Mouse (Mus musculus) brain, embryonic 18.5 days (tissue): Measurements from ENCODE around the gene Ap1ar.

Experiments used
- DNase-seq: peaks from one replicate; pipeline ENCODE4 v3.0.0-alpha.2; 2012; ENCODE audit warnings: low read depth, low spot score

Gene Ap1ar

DNA sequence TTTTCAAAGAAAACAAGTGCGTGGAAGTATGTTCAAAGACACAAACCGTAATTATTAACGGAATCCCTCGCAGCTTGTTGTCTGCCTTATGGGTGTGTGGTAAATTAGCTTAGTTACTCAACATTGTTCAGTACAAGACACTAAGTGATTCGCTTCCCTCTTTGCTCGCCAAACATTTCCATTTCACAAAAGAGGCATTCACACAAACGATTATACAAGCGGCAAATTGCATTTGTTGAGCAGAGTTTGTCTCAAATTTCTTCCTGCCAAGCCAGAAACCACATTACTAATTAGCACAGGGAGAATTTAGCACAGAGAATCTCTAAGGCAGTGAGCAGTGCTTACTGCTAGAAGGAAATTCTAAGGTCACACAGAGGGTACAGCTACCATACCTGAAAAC, 4.6 kb upstream of the Ap1ar start:
- no peak for DNase-seq

DNA sequence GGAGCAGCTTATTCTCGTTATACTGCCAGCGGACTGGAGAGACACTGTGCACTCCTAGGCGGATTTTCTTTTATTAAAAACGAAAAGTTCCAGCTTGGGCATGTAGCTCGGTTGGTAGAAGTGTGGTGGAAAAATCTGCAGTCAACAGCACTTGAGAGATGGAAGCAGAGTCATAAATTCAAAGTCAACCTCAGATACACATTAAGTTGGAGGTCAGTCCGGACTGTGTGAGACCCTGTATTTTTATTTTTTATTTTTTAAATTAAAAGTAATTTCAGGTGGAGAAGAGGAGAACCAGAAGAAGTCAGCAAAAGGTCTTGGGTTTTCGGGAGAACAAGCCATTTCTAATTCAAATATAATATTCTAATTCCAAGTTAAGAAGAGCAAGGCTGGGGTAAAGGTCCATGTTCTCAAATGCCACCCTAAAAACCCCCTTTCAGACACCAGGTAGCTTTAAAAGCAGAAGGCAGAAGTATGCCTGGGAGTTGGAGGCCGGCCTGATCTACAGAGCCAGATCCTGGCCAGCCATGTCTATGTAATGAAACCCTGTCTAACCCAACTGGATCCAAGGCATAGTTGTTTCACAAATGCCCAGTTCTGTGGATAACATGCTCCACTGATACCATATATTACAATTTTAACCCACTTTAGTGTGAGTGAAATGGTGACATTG, 785 bp upstream of the Ap1ar start:
- DNase-seq, result no peak

DNA sequence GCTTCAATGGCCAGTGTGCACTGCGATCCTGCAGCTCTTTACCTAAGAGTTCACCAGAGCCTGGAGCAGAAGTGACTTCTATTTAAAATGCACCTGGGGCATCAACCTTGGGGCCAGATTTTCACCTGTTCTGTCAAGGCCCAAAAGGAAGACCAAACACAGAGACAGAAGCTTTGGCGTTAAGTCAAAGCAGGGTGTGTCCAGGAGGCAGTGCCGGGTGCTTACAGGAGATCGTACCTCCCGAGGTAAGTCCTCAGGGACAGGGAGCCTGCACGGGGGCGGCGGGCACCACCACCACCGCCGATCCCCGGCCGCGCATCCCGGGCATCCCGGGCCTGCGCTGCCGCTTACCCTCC, 547 bp downstream of the Ap1ar start:
- no peak for DNase-seq

DNA sequence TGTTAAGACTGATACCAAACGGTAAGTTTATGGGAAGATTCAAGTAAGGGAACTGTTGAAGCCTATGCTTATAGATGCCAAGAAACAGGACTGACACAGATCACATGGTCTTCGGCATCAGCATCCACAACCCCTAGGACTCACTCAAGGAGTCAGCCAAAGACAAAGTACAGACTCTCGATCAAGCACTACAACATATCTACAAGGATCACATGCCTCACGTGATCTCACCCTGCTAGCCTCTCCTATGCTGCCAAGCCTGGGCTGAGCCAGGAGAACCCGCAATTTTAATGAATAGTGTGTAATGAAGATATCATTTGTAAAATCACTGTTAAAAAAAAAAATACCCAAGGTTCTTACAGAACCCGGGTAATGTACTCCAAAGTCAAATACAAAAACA, 1.7 kb downstream of the Ap1ar start:
- no peak for DNase-seq

DNA sequence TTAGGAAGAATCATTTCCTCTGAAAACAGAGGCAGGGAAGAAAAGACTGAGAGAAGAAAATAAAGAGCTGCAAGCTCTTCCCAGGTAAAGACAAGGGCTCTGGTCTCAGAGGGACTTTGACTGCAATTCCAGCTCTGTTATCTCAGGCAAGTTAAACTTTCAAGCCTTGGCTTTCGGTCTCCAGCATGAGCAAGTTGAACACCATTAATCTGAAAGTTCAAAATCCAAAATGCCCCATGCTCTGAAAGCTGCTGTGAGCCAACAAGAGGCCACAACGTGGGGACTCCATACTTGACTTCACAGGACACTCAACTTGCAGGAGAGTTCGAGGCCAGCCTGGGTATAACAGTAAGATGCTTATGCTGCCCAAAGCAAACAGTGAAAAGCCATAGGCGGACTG, 3.3 kb downstream of the Ap1ar start:
- DNase-seq, result no peak

DNA sequence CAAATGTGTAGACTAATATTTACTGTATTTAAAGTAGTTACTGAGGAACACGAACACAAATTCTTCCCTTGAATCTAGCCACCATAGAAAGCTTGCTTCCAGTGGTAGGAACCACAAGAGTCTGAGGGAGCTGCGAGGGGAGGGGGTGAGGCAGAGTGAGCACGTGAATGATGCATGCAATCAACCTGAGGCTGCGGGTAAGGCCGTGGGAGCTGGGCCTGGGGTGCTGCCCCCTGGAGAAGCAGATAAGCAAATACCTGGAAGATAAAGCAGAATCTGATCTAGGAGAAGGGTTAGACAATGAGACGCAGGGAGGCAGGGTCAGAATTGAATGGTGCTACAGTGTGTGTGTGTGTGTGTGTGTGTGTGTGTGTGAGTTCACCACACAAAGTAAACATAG, 6.2 kb downstream of the Ap1ar start:
- DNase-seq, result no peak

DNA sequence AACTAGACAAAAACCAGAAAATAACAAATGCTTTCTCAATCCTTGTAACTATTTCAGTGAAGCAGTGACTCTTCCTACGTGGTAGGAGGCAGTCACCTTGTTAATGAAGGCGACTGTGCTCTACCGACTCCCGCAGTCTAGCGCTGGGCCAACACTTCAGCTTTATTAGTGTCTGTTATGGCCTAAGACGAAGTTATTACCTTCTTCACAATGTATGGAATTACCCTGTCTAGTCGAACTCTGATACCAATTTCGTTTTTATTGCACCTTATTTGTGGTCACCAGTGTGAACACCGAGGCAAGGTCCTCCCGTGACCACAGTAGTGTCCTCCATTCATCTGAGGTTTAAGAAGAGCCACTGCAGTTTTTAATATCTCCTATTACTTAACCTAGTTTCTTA, 7.1 kb downstream of the Ap1ar start:
- DNase-seq, result no peak

DNA sequence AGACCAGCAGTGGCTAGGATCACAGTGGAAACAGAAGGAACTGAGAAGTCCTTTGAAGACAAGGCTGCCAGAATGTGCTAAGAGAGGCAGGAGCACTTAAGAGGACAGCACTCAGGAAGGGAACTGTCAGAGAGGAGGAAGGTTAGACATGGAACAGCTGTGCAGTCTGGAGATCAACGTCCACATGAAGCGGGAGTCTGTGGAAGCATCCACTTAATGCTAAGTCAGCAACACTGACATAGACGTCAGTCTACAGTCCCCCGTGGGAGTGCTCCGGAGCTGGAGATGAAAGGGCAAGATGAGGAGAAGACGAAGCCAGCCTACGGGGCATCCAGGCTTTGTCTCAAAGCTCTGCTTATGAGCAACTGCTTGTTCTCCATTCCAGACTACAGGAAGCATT, 10.2 kb downstream of the Ap1ar start:
- no peak for DNase-seq

DNA sequence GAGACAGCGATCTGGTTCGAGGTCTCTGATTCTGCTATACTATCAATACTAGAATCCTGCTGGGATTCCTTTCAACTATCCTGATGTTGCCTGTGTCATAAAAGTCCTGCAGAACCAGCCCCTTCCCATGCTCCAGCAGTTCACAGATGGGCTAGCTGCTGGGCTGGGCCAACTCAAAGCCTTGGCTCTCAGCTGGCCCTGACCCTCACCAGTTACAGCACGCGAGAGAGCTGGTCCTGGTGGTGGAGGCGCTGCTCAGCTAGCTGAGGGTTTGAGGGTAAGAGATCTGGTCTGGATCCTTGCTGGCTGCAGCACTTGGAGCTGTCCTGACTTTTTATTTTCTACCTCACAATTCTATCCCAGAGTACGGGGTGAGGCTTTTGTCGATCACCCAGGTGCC, 10.8 kb downstream of the Ap1ar start:
- DNase-seq, result no peak

DNA sequence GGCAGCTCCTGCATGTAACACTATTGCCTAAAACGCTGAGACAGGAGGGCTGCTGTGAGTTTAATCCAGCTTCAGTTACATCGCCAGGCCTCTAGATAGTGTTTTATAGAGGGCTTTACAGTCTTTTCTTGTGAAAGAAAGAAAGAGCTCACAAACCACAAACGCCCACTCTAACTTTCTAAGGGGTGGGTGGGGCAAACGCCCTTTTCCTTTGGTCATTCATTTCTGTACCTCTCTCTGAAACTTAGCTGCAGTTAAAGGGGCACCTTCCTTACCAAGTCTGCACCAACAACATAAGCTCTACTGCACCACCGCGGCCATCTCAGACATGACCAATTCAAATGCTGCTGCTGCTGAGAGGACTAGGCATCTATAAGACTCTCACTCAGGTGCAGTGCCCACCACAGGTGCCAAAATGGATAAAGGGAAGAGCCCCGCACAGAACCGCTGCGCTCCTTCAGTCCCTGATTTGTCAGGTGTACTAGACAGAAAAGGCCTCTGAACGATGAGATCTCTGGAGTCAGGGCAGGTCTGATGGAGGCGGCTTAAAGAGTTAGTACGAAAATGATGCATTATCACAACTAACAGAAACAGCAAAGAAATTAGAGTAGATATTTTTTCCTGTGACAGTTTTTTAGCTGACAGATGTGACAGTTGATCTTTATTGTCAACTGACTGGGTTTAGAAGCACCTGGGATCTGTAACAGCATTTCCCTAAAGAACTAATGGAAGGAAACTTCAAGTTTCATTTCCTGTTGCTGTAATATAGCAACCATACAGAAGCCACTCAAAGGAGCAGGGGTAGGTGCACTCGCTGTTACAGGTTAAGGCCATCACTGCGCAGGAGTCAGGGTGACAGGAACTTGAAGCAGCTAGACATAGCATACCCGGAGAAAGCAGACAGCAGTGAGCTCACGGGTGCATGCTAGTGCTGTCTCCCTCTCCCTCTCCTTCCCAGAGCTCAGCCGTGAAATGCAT, 13.1 kb downstream of the Ap1ar start:
- DNase-seq, result no peak

DNA sequence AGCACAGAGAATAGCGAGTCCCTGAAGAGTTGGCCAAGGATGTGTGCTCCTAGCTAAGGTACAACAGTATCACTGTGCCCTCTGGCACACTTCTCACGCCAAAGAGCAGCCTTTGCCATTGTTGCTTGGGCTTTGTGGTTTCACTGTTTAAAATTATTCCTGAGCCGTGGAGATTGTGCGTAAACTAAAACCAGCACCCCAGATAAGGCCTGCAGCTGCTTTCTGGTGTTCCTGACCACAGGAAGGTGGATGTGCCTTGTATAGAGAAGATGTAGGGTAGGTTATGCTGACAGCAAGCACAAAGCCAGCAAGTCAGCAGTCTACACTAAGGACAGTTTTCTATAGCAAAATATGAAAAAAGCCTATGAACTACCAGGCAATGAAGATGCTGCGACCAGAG, 16.1 kb downstream of the Ap1ar start:
- DNase-seq, result no peak

DNA sequence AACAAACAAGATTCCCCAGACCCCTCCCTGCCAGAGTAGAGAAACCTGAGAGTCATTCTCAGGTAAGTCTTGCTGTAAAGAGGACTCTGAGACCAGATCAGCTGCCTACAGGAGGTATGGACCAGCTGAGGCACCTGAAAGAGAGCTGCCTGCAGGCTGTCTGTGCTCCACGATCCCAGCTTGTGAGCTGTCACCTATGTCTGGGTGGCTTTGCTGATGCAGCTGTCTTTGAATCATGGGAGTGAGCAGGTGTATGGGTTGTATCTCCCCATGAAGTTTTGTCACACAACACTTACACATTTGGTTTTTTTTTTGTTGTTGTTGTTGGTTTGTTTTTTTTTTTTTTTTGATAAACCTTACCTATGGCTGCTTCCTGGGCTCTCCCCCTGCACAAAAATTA, 16.9 kb downstream of the Ap1ar start:
- DNase-seq, result no peak

DNA sequence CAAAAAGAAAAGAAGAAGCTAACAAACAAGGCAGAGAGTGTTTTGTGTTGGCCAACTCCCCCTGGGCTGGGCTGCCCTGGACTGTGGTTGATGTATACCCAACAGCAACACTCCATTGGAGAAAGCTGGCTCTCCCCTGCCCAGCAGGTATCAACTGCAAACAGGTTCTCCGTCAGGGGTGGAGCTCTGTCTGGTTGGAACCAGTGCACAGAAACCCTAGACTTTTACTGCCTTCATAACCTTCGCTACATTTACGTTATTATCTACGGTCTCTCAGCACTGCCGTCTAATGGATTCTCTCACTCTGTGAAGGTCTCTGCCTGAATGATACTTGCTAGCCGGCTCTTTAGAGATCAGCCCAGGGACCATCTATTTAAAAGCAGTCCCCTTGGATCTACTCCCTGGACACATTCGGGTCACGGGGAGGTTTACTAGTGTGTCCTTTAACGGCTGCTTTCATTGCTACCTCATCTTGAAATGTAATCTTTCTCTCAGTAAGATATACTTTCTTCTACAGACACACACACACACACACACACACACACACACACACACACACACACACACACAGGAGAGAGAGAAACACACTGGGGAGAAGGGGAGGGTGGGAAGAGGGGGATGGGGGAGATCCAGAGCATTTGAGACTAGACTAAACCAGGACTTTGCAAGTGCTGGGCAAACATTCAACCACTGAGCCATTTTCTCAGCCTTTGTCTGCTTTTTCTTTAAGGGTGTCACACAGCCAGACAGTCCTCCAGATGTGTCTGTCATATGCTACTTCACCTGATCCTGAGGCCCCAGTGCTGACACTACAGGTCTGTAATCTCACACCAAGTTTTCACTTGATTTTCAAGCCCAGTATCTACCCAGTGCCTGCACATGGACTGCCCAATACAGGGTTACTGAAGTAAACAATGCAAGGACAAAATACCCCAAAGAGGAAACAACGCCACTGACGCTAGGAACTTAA, 18.3 kb downstream of the Ap1ar start:
- no peak for DNase-seq

DNA sequence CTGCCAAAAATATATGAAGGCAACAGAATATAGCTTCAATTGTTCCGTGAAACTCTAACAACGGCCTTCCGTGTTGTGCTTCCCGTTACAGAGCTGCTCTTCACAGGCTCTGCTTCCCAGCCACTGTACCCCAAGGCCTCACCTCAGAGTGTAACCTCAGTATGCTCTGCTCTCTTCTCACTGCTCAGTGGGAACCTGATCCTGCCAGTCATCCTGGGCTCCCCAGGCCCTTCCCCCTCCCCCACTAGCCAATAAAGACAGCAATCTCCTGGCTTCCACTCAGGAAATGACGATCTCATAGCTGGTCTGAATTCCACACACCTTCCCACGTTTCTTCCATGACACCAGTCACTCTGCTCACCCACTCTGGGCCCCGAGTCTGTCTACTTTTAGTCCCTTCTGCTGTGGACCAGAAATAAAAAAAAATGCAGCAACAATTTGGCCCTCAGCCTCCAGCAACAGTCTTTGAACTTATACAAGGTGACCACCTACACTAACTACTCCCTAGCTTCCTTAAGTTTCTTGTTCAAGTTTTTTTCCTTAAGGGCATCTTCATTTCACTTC, 20.1 kb downstream of the Ap1ar start:
- DNase-seq, result no peak

DNA sequence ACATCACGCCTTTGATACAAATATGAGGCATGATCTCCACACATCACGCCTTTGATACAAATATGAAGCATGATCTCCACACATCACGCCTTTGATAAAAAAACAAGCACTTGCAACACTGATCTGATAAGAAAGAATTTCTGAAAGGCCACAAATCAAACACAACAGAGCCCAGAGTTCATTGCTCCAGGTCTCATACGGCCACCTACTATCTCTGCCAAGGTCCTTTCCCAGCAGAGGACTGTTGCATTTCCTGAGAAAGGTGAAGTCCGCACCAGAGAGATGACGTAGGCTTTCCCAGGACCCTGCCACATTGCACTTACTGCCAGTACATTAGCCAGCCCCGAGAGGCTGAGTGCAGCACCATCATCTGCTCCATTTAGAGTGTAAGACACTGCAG, 28.2 kb downstream of the Ap1ar start:
- DNase-seq, result no peak

DNA sequence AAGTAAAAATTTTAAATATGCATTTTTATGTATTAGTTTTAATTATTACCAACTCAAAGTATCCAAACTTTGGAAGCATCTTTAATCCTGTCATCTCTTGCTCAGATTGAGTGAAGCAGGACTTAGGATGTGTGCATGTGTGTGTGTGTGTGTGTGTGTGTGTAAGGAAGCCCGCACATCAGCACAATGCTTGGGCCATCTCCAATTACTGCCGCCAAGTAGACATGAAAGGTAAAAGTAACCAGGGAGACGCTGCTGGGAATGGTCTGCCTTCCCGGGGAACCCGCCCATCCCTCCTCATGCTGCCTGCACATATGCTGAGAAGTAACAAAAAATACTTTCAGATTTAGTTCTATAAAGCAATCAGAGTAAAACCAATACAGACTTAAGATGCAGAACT, 29.5 kb downstream of the Ap1ar start:
- no peak for DNase-seq

DNA sequence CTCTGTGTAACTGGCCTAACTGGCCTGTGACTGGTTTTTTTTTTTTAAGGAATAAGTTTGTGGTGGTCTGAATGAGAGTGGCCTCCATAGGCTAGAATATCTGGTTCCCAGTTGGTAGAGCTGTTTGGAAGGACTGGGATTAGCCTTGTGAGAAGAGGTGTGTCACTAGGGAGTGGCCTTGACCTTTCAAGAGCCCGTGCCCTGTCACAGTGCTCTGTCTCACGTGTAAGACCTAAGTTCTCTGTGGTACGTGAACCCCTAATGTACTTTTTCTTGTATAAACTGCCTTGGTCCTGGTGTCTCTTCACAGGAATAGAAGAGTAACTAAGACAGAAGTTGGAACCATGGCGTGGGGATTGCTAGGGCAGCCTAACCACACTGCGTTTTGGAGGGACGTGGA, 31.3 kb downstream of the Ap1ar start:
- DNase-seq, result no peak

DNA sequence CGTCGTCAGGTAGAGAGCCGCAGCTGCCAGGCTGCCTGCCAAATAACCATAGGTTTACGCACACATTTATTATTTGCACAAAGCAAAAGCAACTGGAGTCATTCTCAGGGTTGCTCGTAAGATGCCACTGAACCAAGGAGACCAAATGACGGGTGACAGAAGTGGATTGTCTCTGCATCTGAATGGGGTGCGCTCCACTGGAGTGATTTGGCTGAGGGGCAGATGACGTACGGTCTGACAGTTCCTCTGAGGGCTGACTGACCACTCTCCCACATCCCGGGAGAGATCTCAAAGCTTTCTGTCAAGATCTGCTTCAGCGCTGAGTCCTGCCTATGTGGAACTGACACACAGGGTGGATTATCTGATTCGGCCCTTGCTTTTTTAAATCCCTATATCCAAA, 32.3 kb downstream of the Ap1ar start:
- DNase-seq, result no peak

DNA sequence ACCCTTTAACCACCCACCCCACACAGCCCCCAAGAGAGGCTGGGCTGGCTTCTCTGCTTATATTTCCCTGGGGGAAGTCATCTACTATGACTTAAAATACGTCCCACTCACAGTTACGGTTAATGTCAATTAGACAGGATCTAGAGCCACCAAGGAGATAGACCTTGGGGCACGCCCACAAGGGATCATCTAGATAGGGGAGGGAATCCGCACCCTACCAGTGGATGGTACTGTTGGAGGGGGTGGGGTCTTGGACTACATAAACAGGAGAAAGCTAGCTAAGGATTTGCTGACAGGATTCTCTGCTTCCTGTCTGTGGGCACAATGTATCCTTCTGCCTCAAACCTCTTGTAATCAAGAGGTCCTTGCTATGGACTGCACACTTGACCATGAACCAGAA, 32.9 kb downstream of the Ap1ar start:
- DNase-seq, result no peak

DNA sequence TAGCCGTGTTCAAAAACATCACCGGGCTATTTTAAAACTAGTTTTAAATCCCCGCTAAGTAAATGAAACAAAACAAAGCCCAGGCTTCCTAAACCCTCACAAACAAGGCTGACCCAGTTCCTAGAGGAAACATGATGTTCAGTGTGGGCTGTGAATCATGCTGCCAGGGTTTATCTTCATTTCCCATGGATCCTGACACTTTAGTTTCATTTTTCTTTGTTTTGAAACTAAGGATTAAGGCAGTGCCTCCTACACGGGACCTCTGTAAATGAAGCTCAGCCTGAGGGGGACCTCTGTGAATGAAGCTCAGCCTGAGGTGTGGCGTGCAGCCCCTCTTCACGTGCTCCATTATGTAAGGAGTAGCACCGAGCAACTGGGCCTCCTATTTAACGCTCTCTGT, 34.5 kb downstream of the Ap1ar start:
- no peak for DNase-seq

DNA sequence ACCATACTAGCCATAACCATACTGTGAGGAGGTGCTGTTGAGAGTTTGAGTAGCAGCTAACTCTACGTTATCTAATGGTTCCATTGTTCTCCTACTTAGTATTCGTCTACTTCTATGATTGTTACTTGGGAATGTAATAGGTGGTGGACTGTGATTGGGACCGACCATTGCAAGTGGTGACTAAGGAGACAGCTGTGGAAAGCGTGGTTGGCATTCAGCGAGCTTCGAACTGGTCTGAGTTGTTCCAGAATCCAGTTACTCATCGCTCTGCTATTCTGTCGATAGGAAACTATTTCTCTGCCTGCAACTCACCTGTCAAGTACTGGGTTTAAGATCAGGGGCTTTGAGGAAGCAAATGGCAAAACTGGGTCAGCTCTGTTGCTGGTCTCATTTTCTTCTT, 36.2 kb downstream of the Ap1ar start:
- DNase-seq, result no peak

DNA sequence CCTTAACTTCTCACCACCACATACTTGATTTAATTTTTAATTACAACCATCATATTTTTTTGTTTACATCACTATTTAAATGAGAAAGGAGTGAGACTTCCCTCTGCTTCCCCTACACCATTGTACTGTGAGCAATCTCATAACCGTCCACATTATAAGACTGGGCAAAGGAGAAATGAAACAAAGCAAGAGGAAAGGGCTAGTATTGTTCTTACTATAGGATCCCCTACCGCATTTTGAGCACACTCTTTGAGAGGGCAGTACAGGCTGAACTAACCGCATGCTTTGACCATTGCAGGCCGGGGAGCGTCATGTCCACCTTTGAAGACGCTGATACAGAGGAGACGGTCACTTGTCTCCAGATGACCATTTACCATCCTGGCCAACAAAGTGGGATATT, 41.1 kb downstream of the Ap1ar start:
- no peak for DNase-seq
